Mouse (Mus musculus) stomach, postnatal 0 days (tissue): ENCODE results near the gene Kif11.

Experiments used
- CTCF ChIP-seq: IDR thresholded peaks from 2 replicates; pipeline ENCODE4 v1.5.1; 2016; ENCODE audit warnings: antibody characterized with exemption, low read depth, mild to moderate bottlenecking, moderate library complexity
- EP300 ChIP-seq: optimal IDR thresholded peaks from 2 replicates; pipeline ENCODE3; 2016; ENCODE audit warnings: antibody characterized with exemption

DNA sequence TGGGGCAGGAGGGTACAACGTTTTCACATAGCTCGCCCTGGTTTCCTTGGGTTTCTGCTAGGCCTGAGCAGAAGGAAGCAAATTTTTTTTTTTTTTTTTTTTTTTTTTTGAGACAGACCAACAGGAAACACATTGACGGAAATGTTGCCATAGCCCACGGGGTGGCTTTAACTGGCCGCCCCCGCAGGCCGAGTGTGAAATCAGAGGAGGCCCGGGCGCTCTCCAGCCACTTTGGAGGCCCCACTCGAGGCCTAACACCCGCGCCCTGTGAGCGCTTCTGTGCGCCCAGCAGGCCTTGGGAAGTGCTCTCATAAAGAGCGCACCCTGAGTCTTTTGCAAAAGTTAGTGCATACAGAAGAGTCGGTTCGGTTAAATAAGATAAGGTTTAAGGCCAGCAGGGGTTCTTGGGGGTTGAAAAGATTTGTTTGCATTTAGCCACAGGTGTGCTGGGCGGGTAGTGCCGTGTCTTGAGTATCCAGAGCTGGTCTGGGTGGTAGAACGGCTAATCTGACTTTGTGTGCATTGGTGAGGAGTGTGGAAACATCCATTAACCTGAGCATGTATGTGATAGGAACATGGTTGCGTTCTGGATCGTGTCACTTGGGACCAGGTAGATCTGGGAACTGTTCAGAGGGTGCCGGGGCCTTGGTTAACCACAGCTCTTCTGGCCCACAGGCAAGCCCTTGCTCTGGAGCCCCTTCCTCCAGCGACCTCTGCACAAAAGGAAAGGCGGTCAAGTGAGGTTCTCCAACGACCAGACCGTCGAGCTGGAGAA lies 60.5 kb downstream of the Kif11 start:
- TF ChIP-seq CTCF (no peak), EP300 (no peak)
